ENCODE assay signal across 1 mouse cellular context in the genomic region with DNA sequence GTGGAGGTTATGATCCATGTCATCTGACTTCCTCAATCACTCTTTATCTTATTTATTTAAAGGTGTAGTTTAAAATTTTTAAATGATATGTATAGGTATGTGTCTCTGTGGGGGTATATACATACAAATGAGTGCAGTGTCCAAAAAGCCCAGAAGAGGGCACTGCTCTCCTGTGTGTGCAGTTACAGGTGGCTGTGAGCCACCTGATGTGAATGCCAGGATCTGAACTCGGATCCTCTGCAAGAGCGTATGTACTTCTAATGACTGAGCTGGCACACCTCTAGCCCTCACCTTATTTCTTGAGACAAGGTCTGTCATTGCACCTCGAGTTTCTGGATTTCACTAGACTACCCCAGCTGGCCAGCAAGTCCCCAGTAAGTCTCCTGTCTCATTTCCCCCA.
TF ChIP-seq lines count a peak whose summit lies in the region.

No protein-coding gene starts in this region.

TF ChIP-seq in MEL, 35 proteins besides CTCF, POLR2A, EP300 and RAD21:
- TF ChIP-seq NELFE (IDR thresholded peaks at IDR 0.05; ENCODE audit: low read depth, low read length), result no peak
- TF ChIP-seq MXI1 (IDR thresholded peaks at IDR 0.05; ENCODE audit: low read depth, low read length), result no peak
- TF ChIP-seq SMC3 (IDR thresholded peaks at IDR 0.05; ENCODE audit: low read depth, low read length), result peak; percentile 12; the same call in 1 of the 2 replicates
- TF ChIP-seq ZC3H11A (IDR thresholded peaks at IDR 0.05; ENCODE audit: low read depth, low read length), result no peak
- no peak for TF ChIP-seq BHLHE40 (IDR thresholded peaks at IDR 0.05; ENCODE audit: borderline replicate concordance, low read depth, low read length)
TF ChIP-seq in MEL: peak in this region for 1.
